Comparison of ENCODE assay signal across 28 mouse cellular contexts in genomic region chr2:130374951-130375350, GRCm38 (mm10). TPM values are rescaled to one million over a fixed set of nuclear protein-coding genes. Genes with fewer than 3 reads are reported as not detected.
DNase-seq lines count a peak whose midpoint lies in the region; ATAC-seq lines count a peak whose summit lies in the region.
"Had no signal": no experiment of that assay in that cellular context is flagged by ENCODE, and none has a peak within 500 bp of the region (broad histone marks: within the 10 kb centered on the region; RNA-seq: fewer than 3 reads in every experiment).

No protein-coding gene starts in this region.

- H3K27ac ChIP-seq in limb, embryonic 15.5 days = no peak overlapping the region
- H3K27ac ChIP-seq in limb, embryonic 10.5 days = no peak overlapping the region
- no peak overlapping the region for H3K27ac ChIP-seq in forebrain, embryonic 13.5 days
- H3K27ac ChIP-seq: heart, embryonic 13.5 days; hindbrain, embryonic 14.5 days; liver, embryonic 13.5 days; macrophage; midbrain, embryonic 13.5 days had no signal

- no peak overlapping the region for H3K4me3 ChIP-seq in limb, embryonic 15.5 days
- no peak overlapping the region for H3K4me3 ChIP-seq in limb, embryonic 10.5 days
- no peak overlapping the region for H3K4me3 ChIP-seq in forebrain, embryonic 13.5 days
- H3K4me3 ChIP-seq: heart, embryonic 13.5 days; liver, embryonic 13.5 days; midbrain, embryonic 13.5 days had no signal

- 0 out of 2 replicates have a peak overlapping the region, but pooled peaks have one; percentile 3 for H3K4me2 ChIP-seq in limb, embryonic 15.5 days
- H3K4me2 ChIP-seq in forebrain, embryonic 13.5 days = no peak overlapping the region
- H3K4me2 ChIP-seq: heart, embryonic 13.5 days; hindbrain, embryonic 14.5 days; liver, embryonic 13.5 days; midbrain, embryonic 13.5 days had no signal

- H3K4me1 ChIP-seq in limb, embryonic 15.5 days = no peaks in the 10 kb centered on the region
- H3K4me1 ChIP-seq in limb, embryonic 10.5 days = no peaks in the 10 kb centered on the region
- H3K4me1 ChIP-seq in forebrain, embryonic 13.5 days = no peaks in the 10 kb centered on the region
- H3K4me1 ChIP-seq: heart, embryonic 13.5 days; midbrain, embryonic 13.5 days had no signal

- intact Hi-C loops in heart, postnatal 14 days (cut with DNase I) = no loop called here

- no peaks in the 10 kb centered on the region for H3K36me3 ChIP-seq in limb, embryonic 15.5 days
- no peaks in the 10 kb centered on the region for H3K36me3 ChIP-seq in limb, embryonic 10.5 days
- H3K36me3 ChIP-seq in forebrain, embryonic 13.5 days (ENCODE audit: poor library complexity, severe bottlenecking) = no peaks in the 10 kb centered on the region
- H3K36me3 ChIP-seq: heart, embryonic 13.5 days; liver, embryonic 13.5 days; midbrain, embryonic 13.5 days had no signal

- peak; percentile 63; the same call in 1 of the 2 replicates for ATAC-seq in limb, embryonic 15.5 days (ENCODE audit: insufficient number of reproducible peaks, low FRiP score, low TSS enrichment, low read depth)
- ATAC-seq in forebrain, embryonic 13.5 days = no peak
- ATAC-seq: forebrain, postnatal 0 days; midbrain, embryonic 13.5 days had no signal

- H3K9me3 ChIP-seq in limb, embryonic 15.5 days = no peaks in the 10 kb centered on the region
- H3K9me3 ChIP-seq in limb, embryonic 10.5 days (replicated peaks) = no peaks in the 10 kb centered on the region
- no peaks in the 10 kb centered on the region for H3K9me3 ChIP-seq in forebrain, embryonic 13.5 days (replicated peaks)
- H3K9me3 ChIP-seq: heart, embryonic 13.5 days; liver, embryonic 13.5 days; midbrain, embryonic 13.5 days had no signal

- DNase-seq in cerebellum, postnatal 10 days = peak; percentile 22 to 59
- no peak for DNase-seq in cerebellum, postnatal 4 days (ENCODE audit: low spot score in 2 of 2)
- no peak for DNase-seq in limb, embryonic 10.5 days (ENCODE audit: low spot score)
- DNase-seq in NIH3T3 (ENCODE audit: low read depth) = peak; percentile 6
- DNase-seq in fat pad, adult 2 months (ENCODE audit: extremely low read depth, low read depth, low spot score) = peak; percentile 61
- no peak for DNase-seq in heart, postnatal 14 days
- DNase-seq: adrenal gland, adult 2 months; B cell, adult 2 months; embryo, embryonic 11 days; forebrain, postnatal 0 days; heart, postnatal 36 days; kidney, adult 8-10 months; kidney, postnatal 14 days; liver, embryonic 13.5 days; thymus, postnatal 14 days had no signal

- H3K27me3 ChIP-seq in limb, embryonic 15.5 days = no peaks in the 10 kb centered on the region
- H3K27me3 ChIP-seq in limb, embryonic 10.5 days (ENCODE audit: low read depth, poor library complexity, severe bottlenecking) = 0 out of 2 replicates have a peak, but pooled peaks cover 5% of the 10 kb centered on the region
- H3K27me3 ChIP-seq in forebrain, embryonic 13.5 days = no peaks in the 10 kb centered on the region
- H3K27me3 ChIP-seq: midbrain, embryonic 13.5 days had no signal

- WGBS in limb, embryonic 15.5 days = 48% methylated on average over 4 of the region's 4 CpGs
- 90% methylated on average over 4 of the region's 4 CpGs for WGBS in limb, embryonic 10.5 days
- 88% methylated on average over 4 of the region's 4 CpGs for WGBS in forebrain, embryonic 13.5 days

- no peak overlapping the region for H3K9ac ChIP-seq in limb, embryonic 15.5 days
- H3K9ac ChIP-seq in forebrain, embryonic 13.5 days = no peak overlapping the region
- H3K9ac ChIP-seq: forebrain, postnatal 0 days; heart, embryonic 13.5 days; hindbrain, embryonic 14.5 days; liver, embryonic 13.5 days; midbrain, embryonic 13.5 days had no signal

RNA-seq across cellular contexts. Expression of gene Cpxm1, which starts 22.4 kb away (rescaled TPM):
- 145 and 151 TPM in 2 replicates for polyA plus RNA-seq in limb, embryonic 15.5 days (2015; fragmentation: Nextera tagmentation; extraction: Ambion mirVana)
- 65.6 and 75.4 TPM in 2 replicates for polyA plus RNA-seq in limb, embryonic 10.5 days (2016; fragmentation: Nextera tagmentation; extraction: Ambion mirVana)
- total RNA-seq in heart, postnatal 14 days (2021) = 10 to 100 TPM in 1 of 2 experiments, 1 to 10 TPM in 1; 9.5 to 10.4 TPM
- polyA plus RNA-seq in forebrain, embryonic 13.5 days (2015; fragmentation: Nextera tagmentation; extraction: Ambion mirVana) = 11.8 and 12.3 TPM in 2 replicates
- polyA plus RNA-seq: macrophage had no signal

RNA-seq across cellular contexts. Expression of gene Gm28372, which starts 30.1 kb away (rescaled TPM):
- polyA plus RNA-seq in limb, embryonic 15.5 days (2015; fragmentation: Nextera tagmentation; extraction: Ambion mirVana) = not detected in 2 replicates
- polyA plus RNA-seq in limb, embryonic 10.5 days (2016; fragmentation: Nextera tagmentation; extraction: Ambion mirVana) = not detected in 2 replicates
- not detected for total RNA-seq in heart, postnatal 14 days (2021)
- 0.09 and 0.34 TPM in 2 replicates for polyA plus RNA-seq in forebrain, embryonic 13.5 days (2015; fragmentation: Nextera tagmentation; extraction: Ambion mirVana)
- total RNA-seq: adrenal gland, adult 2 months; forebrain, postnatal 0 days; gastrocnemius, adult 18-20 months; gastrocnemius, postnatal 4 days; heart, postnatal 36 days; layer of hippocampus, adult 8-10 months; left cerebral cortex, adult 18-20 months had no signal
- polyA plus RNA-seq: adrenal gland, adult 2 months; forebrain, postnatal 0 days; heart, embryonic 13.5 days; intestine, embryonic 14.5 days; limb, embryonic 11.5 days; liver, embryonic 13.5 days; macrophage had no signal

RNA-seq across cellular contexts. Expression of gene 1700020A23Rik, which starts 30.1 kb away (rescaled TPM):
- 0.37 TPM in 1 of 2 replicates, not detected in the other for polyA plus RNA-seq in limb, embryonic 15.5 days (2015; fragmentation: Nextera tagmentation; extraction: Ambion mirVana)
- not detected in 2 replicates for polyA plus RNA-seq in limb, embryonic 10.5 days (2016; fragmentation: Nextera tagmentation; extraction: Ambion mirVana)
- not detected for total RNA-seq in heart, postnatal 14 days (2021)
- polyA plus RNA-seq in forebrain, embryonic 13.5 days (2015; fragmentation: Nextera tagmentation; extraction: Ambion mirVana) = 0.25 and 0.48 TPM in 2 replicates
- total RNA-seq: forebrain, postnatal 0 days; gastrocnemius, adult 18-20 months; gastrocnemius, postnatal 4 days; heart, postnatal 36 days; layer of hippocampus, adult 8-10 months; left cerebral cortex, adult 18-20 months had no signal
- polyA plus RNA-seq: adrenal gland, adult 2 months; heart, embryonic 13.5 days; intestine, embryonic 14.5 days; limb, embryonic 11.5 days; liver, embryonic 13.5 days; macrophage had no signal

RNA-seq across cellular contexts. Expression of gene Tmem239, which starts 31.3 kb away (rescaled TPM):
- 0.14 and 0.15 TPM in 2 replicates for polyA plus RNA-seq in limb, embryonic 15.5 days (2015; fragmentation: Nextera tagmentation; extraction: Ambion mirVana)
- not detected in 2 replicates for polyA plus RNA-seq in limb, embryonic 10.5 days (2016; fragmentation: Nextera tagmentation; extraction: Ambion mirVana)
- not detected for total RNA-seq in heart, postnatal 14 days (2021)
- not detected in 2 replicates for polyA plus RNA-seq in forebrain, embryonic 13.5 days (2015; fragmentation: Nextera tagmentation; extraction: Ambion mirVana)
- total RNA-seq: adrenal gland, adult 2 months; forebrain, postnatal 0 days; gastrocnemius, adult 18-20 months; gastrocnemius, postnatal 4 days; heart, postnatal 36 days; layer of hippocampus, adult 8-10 months; left cerebral cortex, adult 18-20 months had no signal
- polyA plus RNA-seq: adrenal gland, adult 2 months; hindbrain, embryonic 14.5 days; intestine, embryonic 14.5 days; liver, embryonic 13.5 days; macrophage; midbrain, embryonic 13.5 days; neural tube, embryonic 14.5 days had no signal

RNA-seq across cellular contexts. Expression of gene Vps16, which starts 49.2 kb away (rescaled TPM):
- polyA plus RNA-seq in limb, embryonic 15.5 days (2015; fragmentation: Nextera tagmentation; extraction: Ambion mirVana) = 94.2 and 106 TPM in 2 replicates
- polyA plus RNA-seq in limb, embryonic 10.5 days (2016; fragmentation: Nextera tagmentation; extraction: Ambion mirVana) = 101 and 121 TPM in 2 replicates
- 10 to 100 TPM; 25.1 to 29.4 TPM for total RNA-seq in heart, postnatal 14 days (2021)
- polyA plus RNA-seq in forebrain, embryonic 13.5 days (2015; fragmentation: Nextera tagmentation; extraction: Ambion mirVana) = 125 and 130 TPM in 2 replicates

Comparison
In these comparisons a context has a peak if more than half of its experiments do, and no peak if none do; other contexts are left out.
1. DNase-seq: peak in cerebellum, postnatal 10 days (2 of 2), NIH3T3 (single experiment) and fat pad, adult 2 months (single experiment); none in cerebellum, postnatal 4 days (0 of 2), limb, embryonic 10.5 days (single experiment) and heart, postnatal 14 days (0 of 2).